Mouse (Mus musculus) right cerebral cortex, postnatal 36 days (tissue): ENCODE data around the gene Maml3.

ENCODE experiments used
- DNase-seq, 2 experiments: peaks; one replicate each; pipeline ENCODE4 v3.0.0; 2022; ENCODE audit warnings: low spot score in 2 of 2, mixed read lengths in 1 of 2

Maml3 gene

GRCm38 (mm10) chr3:51785796-51786195 lies 319.1 kb downstream of the Maml3 start:
- DNase-seq, result no peak

- no peak for DNase-seq
These were observed 322.7 kb downstream of the Maml3 start for GRCm38 (mm10) chr3:51782191-51782590.

- DNase-seq, result no peak
These were observed 325.9 kb downstream of the Maml3 start for GRCm38 (mm10) chr3:51778738-51779592.

- DNase-seq, result no peak
These were observed 326.7 kb downstream of the Maml3 start for GRCm38 (mm10) chr3:51778179-51778578.

- DNase-seq, result no peak
These were observed 328.8 kb downstream of the Maml3 start for GRCm38 (mm10) chr3:51776018-51776611.

- no peak for DNase-seq
These were observed 331.3 kb downstream of the Maml3 start for GRCm38 (mm10) chr3:51773587-51773986.

- DNase-seq, result no peak
These were observed 332.8 kb downstream of the Maml3 start for GRCm38 (mm10) chr3:51771839-51772630.

GRCm38 (mm10) chr3:51769196-51769595 lies 335.7 kb downstream of the Maml3 start:
- DNase-seq, result no peak

GRCm38 (mm10) chr3:51765220-51765923 lies 339.5 kb downstream of the Maml3 start:
- no peak for DNase-seq

- DNase-seq, result no peak
These were observed 340.7 kb downstream of the Maml3 start for GRCm38 (mm10) chr3:51764175-51764574.

GRCm38 (mm10) chr3:51762900-51763299 lies 342.0 kb downstream of the Maml3 start:
- DNase-seq, result no peak

- DNase-seq, result no peak
These were observed 345.3 kb downstream of the Maml3 start for GRCm38 (mm10) chr3:51759534-51759933.

GRCm38 (mm10) chr3:51757032-51757431 lies 347.8 kb downstream of the Maml3 start:
- no peak for DNase-seq

GRCm38 (mm10) chr3:51756283-51756682 lies 348.6 kb downstream of the Maml3 start:
- no peak for DNase-seq

GRCm38 (mm10) chr3:51753262-51753661 lies 351.6 kb downstream of the Maml3 start:
- no peak for DNase-seq

GRCm38 (mm10) chr3:51751440-51751839 lies 353.4 kb downstream of the Maml3 start:
- no peak for DNase-seq

- DNase-seq, result peak; percentile 9 to 14
These were observed 354.9 kb downstream of the Maml3 start for GRCm38 (mm10) chr3:51749812-51750481.

GRCm38 (mm10) chr3:51749421-51749811 lies 355.5 kb downstream of the Maml3 start:
- DNase-seq, result no peak

GRCm38 (mm10) chr3:51748436-51749376 lies 356.2 kb downstream of the Maml3 start:
- DNase-seq, result no peak

GRCm38 (mm10) chr3:51746816-51747215 lies 358.1 kb downstream of the Maml3 start:
- DNase-seq, result no peak
